ENCODE assay signal across 7 mouse cellular contexts in the genomic region with DNA sequence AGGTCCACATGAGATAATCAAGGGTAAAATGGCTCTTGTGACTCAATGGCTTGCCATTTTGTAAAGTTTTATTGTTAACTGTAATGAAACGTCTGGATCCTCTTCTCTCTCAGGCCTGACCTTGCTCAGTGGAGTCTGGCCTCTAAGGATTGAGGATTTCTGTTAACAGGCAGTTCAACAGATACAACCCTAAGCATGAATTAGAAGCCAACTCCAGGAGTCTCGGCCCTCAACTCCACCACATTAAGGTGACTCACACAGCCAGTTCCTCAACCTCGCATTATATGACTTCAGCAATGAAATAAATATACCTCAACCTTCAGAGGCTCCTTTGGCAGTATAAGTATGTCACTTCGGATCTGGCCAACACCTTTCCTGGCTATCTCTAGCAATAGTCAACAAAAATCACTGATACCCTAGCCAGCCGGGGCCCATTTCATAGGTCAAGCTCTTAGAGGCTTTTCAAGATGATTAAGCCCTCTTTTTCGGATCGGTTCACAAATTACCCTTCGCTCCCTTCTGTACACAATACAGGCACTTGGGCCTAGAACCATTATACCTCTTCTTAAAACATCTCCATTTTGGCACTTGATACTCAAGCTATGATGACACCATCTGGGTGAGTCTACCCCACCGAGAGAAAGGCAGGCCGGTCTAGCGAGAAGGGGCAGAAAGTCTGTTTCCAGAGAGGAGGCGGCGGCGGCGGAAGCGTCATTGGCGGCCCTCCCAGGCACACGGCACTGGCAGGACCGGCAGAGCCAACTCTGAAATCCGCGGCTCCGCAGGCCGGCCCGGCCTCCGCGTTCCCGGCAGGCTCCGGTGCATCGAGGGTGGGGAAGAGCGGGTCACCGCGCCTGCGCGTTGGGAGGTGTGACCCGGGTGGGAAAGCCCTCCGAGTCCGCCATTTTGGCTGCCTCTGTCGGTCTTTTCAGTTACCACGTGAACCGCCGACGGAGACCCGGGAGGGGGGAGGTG. TPM values are rescaled to one million over a fixed set of nuclear protein-coding genes. Genes with fewer than 3 reads are reported as not detected.
DNase-seq lines count a peak whose midpoint lies in the region; ATAC-seq lines count a peak whose summit lies in the region.

Gene Naa15 (plus strand): TSS at position 51 of the 975 bp plus-strand sequence.

- ATAC-seq in limb, embryonic 11.5 days (ENCODE audit: insufficient number of reproducible peaks, low FRiP score, low TSS enrichment, low read depth): peak; percentile 91
- ATAC-seq in midbrain, embryonic 14.5 days (ENCODE audit: low FRiP score, low TSS enrichment): peak; percentile 94

- no peaks in the 10 kb centered on the region for H3K9me3 ChIP-seq in embryonic facial prominence, embryonic 10.5 days
- no peaks in the 10 kb centered on the region for H3K9me3 ChIP-seq in limb, embryonic 11.5 days (ENCODE audit: control insufficient read depth, low read length)
- H3K9me3 ChIP-seq in midbrain, embryonic 14.5 days (ENCODE audit: control insufficient read depth, low read length): no peaks in the 10 kb centered on the region

- peaks cover 11% of the 10 kb centered on the region; the same call in 1 of the 2 replicates for H3K36me3 ChIP-seq in embryonic facial prominence, embryonic 10.5 days (replicated peaks)
- H3K36me3 ChIP-seq in limb, embryonic 11.5 days (ENCODE audit: control insufficient read depth, insufficient read depth, low read length): no peaks in the 10 kb centered on the region
- no peaks in the 10 kb centered on the region for H3K36me3 ChIP-seq in midbrain, embryonic 14.5 days (ENCODE audit: control insufficient read depth, insufficient read depth, low read length)

- H3K4me3 ChIP-seq in embryonic facial prominence, embryonic 10.5 days: peak within 1 kb of the TSS; percentile 100
- H3K4me3 ChIP-seq in limb, embryonic 11.5 days (ENCODE audit: low read depth, low read length): peak within 1 kb of the TSS; percentile 99
- peak within 1 kb of the TSS; percentile 93 for H3K4me3 ChIP-seq in midbrain, embryonic 14.5 days (replicated peaks; ENCODE audit: low read depth, low read length)

- H3K27ac ChIP-seq in embryonic facial prominence, embryonic 10.5 days (replicated peaks): peak within 1 kb of the TSS; percentile 97
- peak within 1 kb of the TSS; percentile 89 for H3K27ac ChIP-seq in limb, embryonic 11.5 days (replicated peaks; ENCODE audit: low read depth, low read length)
- peak within 1 kb of the TSS; percentile 92 for H3K27ac ChIP-seq in midbrain, embryonic 14.5 days (replicated peaks; ENCODE audit: low read depth, low read length)

- H3K4me1 ChIP-seq in embryonic facial prominence, embryonic 10.5 days: peaks cover 24% of the 10 kb centered on the region
- peaks cover 7% of the 10 kb centered on the region for H3K4me1 ChIP-seq in limb, embryonic 11.5 days (ENCODE audit: control insufficient read depth, insufficient read depth, low read length)
- peaks cover 27% of the 10 kb centered on the region for H3K4me1 ChIP-seq in midbrain, embryonic 14.5 days (ENCODE audit: control insufficient read depth, insufficient read depth, low read length)

- peak within 1 kb of the TSS; percentile 51 for H3K4me2 ChIP-seq in limb, embryonic 11.5 days (ENCODE audit: low read depth, severe bottlenecking)
- H3K4me2 ChIP-seq in midbrain, embryonic 14.5 days (ENCODE audit: low read length): peak within 1 kb of the TSS; percentile 85

- WGBS in embryonic facial prominence, embryonic 10.5 days: 5% methylated on average over 43 of the region's 43 CpGs
- WGBS in limb, embryonic 11.5 days: 5% methylated on average over 43 of the region's 43 CpGs
- 6% methylated on average over 43 of the region's 43 CpGs for WGBS in midbrain, embryonic 14.5 days

- H3K27me3 ChIP-seq in embryonic facial prominence, embryonic 10.5 days (replicated peaks; ENCODE audit: low read depth, poor library complexity, severe bottlenecking): no peaks in the 10 kb centered on the region
- no peaks in the 10 kb centered on the region for H3K27me3 ChIP-seq in limb, embryonic 11.5 days (ENCODE audit: control insufficient read depth, insufficient read depth, low read length)
- H3K27me3 ChIP-seq in midbrain, embryonic 14.5 days (ENCODE audit: control insufficient read depth, insufficient read depth, low read length): no peaks in the 10 kb centered on the region

- peak within 1 kb of the TSS; percentile 97 for H3K9ac ChIP-seq in limb, embryonic 11.5 days (ENCODE audit: low read length)
- H3K9ac ChIP-seq in midbrain, embryonic 14.5 days (replicated peaks; ENCODE audit: low read length): peak within 1 kb of the TSS; percentile 89

- peak; percentile 97 for DNase-seq in adrenal gland, postnatal 10 days
- DNase-seq in embryonic facial prominence, embryonic 10.5 days (ENCODE audit: low spot score): peak; percentile 97
- DNase-seq in heart, adult 11 months: peak; percentile 100
- peak; percentile 95 for DNase-seq in kidney, adult 18-20 months
- peak; percentile 96 for DNase-seq in limb, embryonic 11.5 days (ENCODE audit: low spot score)
- peak; percentile 98 for DNase-seq in midbrain, embryonic 14.5 days
- DNase-seq in spleen, adult 18-20 months: peak; percentile 90 to 92

RNA-seq across cellular contexts. Expression of gene Naa15, which starts in this region (rescaled TPM):
- total RNA-seq in adrenal gland, postnatal 10 days (2021): 10 to 100 TPM; 40.2 to 51.9 TPM
- polyA plus RNA-seq in embryonic facial prominence, embryonic 10.5 days (2016; fragmentation: Nextera tagmentation; extraction: Ambion mirVana): 68.2 and 69.9 TPM in 2 replicates
- 52.0 and 54.4 TPM in 2 replicates for polyA plus RNA-seq in limb, embryonic 11.5 days (2014; fragmentation: Nextera tagmentation; extraction: Ambion mirVana)
- 37.9 and 41.5 TPM in 2 replicates for polyA plus RNA-seq in midbrain, embryonic 14.5 days (2014; fragmentation: Nextera tagmentation; extraction: Ambion mirVana)

Comparison
In these comparisons a context has a peak if more than half of its experiments do, and no peak if none do; other contexts are left out.
1. Peak in every context shown above with its lines: DNase-seq, ATAC-seq, H3K4me3 ChIP-seq and H3K27ac ChIP-seq.